Mouse (Mus musculus): ENCODE data around the gene Polr3b.

Polr3b gene

DNA sequence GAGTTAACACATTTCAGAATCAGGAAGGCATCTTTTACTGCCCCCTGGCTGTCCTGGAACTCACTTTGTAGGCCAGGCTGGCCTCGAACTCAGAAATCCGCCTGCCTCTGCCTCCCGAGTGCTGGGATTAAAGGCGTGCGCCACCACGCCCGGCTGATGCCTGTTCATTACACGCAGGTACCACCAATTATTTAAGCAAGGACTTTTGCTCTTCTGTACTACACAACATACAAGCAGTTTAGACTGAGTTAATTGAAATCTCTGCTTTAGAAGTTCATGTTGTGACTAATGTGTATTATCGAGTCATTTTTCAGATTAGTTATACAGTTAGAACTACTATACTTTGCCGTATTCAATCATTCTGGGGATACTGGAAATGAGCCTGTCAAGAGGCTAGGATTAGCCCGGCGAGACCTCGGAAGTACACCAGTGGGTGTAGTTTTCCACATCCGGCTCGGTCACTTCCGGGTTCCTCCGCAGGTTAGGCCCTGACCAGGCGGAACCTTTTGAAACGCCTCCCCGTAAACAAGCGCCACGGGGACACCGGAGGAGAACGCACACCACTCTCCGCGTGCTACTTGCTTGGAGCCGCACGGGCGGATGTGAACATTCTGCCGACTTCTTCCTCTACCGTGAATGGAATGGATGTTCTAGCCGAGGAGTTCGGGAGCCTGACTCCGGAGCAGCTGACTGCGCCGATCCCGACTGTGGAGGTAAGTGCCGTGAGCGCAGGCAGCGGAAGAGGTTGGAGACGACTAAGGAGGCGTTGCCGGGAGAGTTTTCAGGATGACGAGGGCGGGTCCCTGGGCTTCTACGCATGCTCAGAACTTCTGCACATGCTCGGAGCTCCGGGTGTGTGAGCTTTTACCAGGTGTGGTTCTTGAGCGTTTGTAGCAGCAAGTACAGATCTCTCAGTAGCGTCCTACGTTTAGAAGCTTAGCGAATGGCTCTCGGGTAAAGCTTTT, at the start of gene Polr3b:
Polr3b (plus strand) TSS at position 467 of the 965 bp plus-strand sequence.
- peak; percentile 93 to 95 for DNase-seq (ENCODE audit: low spot score in 2 of 2)

DNA sequence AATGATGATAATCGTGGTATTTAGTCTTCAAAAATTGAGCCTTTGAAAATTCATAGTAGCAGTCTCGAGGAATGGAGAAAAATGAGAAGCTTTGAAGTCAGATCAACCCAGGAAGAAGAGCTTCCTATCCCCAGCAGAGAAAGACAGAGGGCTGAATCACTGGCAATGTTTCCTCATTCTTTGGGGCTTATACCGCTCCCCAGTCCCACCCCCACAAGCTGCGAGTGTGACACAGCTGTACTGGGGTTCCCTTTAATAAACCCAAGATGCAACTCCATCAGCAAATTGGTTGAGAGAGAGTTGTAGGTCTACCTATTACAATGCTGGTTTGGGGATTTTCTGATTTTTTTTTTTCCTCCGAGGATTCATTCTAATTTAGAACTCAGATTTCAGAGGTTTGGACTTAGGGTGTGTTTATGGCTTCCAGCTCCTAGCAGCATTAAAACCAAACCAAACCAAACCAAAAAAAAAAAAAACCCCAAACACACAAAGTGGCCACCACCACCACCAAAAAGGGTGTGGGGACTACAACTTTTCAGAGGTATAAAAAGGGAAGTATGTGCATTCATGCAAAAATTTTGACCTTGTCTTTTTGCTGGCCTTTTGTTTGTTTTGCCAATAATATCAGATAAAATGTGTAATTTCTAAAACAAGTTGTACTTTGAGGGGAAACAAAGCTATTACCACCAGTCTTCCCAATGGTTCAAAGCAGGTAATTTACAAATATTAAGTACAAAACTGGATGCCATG, 48.2 kb upstream of the Polr3b start:
- no peak for DNase-seq (ENCODE audit: low spot score in 2 of 2)

- no peak for DNase-seq (ENCODE audit: low spot score in 2 of 2)
Observed at GRCm38 (mm10) chr10:84576029-84576394, 46.1 kb upstream of the Polr3b start.

GRCm38 (mm10) chr10:84576395-84577070, 45.6 kb upstream of the Polr3b start, which contains the start of gene Tcp11l2:
Gene Tcp11l2, plus strand, starts transcription at chr10:84576626.
- DNase-seq (ENCODE audit: low spot score in 2 of 2), result peak; percentile 95

DNA sequence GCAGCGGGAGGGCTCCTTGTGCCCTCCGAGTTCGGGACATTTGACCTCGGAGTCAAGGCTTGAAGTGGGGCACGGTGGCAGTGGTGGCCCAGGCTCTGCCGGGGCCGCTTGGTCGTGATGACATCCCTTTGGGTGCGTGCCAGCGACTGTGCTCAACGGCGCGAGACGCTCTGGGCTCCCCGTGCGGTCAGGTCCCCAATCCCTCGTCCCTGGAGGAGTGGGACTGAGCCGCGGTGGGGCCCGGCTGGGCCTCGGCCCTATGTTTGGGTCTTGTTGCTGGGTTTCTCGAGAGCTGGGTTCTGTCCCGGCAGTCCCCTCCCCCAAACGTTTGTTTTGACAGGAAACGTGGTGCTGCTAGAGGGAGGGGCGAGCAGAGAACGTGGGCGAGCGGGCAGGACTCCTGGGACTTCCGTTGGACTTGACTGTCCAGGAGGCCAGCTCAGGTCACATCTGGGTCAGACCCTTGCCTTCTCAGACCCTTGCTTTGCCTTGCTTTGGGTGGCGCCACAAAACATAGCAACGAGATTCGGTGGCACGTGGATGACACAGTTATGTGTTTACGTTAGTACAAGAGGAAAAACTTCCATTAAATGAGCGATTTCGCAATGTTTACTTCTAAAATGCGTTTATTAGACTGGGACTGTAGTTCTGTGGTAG, 44.9 kb upstream of the Polr3b start:
- peak; percentile 64 to 81 for DNase-seq (ENCODE audit: low spot score in 2 of 2)

DNA sequence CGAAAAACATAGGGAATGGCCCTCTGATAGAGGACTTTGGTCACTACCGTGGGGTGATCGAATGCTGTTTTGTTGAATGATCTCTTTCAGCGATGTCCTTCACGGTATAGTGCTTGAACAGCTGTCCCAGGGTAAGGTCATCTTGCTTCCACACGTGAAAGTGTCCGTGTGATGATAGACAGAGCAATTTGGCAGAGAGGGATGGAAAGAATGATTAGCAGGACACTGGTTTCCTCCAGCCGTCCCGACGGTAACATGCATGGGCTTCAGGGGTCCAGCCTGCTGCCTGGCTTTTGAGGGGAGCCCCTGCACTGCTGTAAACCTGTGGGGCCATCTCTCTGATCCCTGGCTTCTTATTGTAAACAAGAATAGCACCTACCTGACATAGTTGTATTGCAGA, 43.4 kb upstream of the Polr3b start:
- no peak for DNase-seq (ENCODE audit: low spot score in 2 of 2)

- DNase-seq (ENCODE audit: low spot score in 2 of 2), result no peak
Observed at GRCm38 (mm10) chr10:84579527-84579926, 42.6 kb upstream of the Polr3b start.

DNA sequence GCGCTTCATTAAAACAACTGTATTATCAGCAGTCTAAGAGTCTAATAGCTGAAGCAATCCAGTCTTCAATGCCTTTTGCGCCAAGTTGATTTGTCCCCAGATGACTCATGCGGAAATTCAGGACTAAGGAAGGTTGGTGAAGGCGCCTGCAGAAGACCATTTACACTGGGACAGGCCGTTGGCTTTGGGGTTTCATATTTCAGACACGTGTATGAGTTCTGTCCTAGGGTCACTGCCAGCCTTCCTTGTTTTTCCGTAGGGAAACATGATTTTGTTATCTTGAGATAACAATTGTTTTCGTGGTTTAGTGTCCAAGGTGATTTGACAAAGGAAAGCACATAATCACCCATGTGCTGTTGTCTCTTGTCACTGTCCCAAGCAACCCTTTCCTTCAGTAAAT, 40.9 kb upstream of the Polr3b start:
- peak in 1 of 2 experiments; percentile 13 for DNase-seq (ENCODE audit: low spot score in 2 of 2)

DNA sequence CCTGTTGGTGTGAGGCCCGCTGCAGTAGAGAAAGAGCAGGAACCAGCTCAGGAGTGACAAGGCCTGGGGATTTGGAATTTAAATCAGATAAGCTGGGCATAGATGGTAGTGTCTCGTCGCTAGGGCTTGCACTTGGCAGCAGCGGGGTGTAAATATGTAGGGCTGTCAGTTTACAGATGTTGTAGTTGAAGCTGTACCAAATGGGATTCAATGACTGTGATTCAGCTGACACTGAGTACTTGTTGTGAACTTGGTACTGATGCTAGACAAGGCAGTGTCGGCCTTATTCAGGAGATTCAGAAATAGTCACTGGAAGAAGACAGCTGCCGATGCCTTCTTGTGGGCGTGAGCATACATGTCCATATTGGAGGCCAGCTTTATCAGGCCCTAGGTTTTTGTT, 39.9 kb upstream of the Polr3b start:
- DNase-seq (ENCODE audit: low spot score in 2 of 2), result no peak

DNA sequence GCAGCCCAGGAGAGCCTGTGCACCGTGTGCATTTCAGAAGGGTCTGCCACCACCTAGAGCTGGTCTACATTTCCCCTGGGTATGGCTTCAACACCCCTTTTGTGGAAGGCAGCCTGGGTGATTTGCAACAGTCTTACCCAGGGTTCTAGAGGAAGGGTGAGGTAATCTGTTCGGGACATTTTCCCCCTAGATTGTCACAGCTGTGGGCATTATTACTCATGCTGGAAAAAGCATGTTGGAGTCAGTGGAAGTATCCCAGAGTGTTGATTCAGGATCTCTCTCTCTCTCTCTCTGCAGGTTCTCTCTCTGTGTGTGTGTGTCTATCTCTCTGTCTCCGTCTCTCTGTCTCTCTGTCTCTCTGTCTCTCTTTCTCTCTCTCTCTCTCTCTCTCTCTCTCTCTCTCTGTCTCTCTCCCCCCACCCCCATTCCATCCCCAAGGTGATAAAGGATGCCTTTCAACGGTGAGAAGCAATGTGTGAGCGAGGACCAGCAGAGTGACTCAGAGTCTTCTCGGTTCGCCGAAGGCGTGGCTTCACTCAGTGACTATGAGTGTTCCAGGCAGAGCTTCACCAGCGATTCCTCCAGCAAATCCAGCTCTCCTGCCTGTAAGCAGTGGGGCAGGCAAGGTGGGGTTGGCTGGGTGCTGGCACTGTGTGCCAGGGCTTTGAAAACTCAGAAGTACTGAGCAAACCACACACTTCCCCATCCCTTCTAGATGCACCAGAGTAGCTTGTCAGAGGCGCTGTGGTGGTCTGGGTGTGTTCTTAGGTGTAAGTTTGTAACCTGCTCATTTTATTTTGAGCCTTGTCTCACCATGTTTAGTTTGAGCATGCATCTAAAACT, 37.4 kb upstream of the Polr3b start:
- DNase-seq (ENCODE audit: low spot score in 2 of 2), result no peak

- DNase-seq (ENCODE audit: low spot score in 2 of 2), result no peak
Observed at GRCm38 (mm10) chr10:84585294-84585650, 36.8 kb upstream of the Polr3b start.

GRCm38 (mm10) chr10:84590956-84591355, 31.1 kb upstream of the Polr3b start:
- DNase-seq (ENCODE audit: low spot score in 2 of 2), result no peak

DNA sequence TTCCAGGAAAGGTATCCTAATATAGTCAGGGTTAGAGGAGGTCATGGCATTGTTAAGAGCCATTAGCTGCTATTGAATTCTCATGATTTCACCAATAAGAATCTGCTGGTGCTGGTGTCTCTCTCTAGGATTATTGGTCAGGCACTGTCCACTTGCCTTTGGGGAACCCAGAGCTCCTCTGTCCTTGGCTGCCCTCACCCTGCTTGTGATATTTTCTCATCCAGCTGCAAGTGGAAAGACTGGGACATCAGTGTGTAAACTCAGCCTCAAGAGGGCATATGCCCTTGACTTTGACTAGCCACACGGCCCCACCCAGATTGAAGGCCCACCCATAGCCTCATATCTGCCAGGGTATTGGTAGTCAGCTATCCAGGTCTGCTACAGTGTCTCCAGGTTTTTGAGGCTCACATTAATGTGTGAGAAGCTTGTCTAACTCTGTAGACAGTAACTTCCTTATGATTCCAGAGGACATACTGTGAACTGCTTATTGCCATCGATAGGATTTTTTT, 30.4 kb upstream of the Polr3b start:
- no peak for DNase-seq (ENCODE audit: low spot score in 2 of 2)

DNA sequence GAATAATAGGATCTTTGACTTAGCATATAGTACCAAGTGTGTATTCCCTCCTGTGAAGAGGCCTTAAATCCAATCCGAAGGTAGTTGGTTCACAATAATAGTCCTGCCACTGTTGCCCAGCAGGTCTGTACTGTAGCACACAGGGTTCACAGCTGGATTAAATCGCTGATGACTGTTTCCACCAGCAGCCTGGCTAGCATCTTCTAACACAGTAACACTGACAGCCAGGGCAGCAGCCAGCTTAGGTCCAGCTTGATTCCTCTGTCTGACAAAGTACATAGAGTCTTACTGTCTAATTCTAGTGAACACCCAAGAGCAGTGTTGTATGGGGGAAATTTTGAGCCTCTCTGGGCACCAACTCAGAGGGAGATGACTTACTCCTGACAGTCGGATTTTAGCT, 29.3 kb upstream of the Polr3b start:
- no peak for DNase-seq (ENCODE audit: low spot score in 2 of 2)

- no peak for DNase-seq (ENCODE audit: low spot score in 2 of 2)
Observed at GRCm38 (mm10) chr10:84597127-84597785, 24.8 kb upstream of the Polr3b start.

DNA sequence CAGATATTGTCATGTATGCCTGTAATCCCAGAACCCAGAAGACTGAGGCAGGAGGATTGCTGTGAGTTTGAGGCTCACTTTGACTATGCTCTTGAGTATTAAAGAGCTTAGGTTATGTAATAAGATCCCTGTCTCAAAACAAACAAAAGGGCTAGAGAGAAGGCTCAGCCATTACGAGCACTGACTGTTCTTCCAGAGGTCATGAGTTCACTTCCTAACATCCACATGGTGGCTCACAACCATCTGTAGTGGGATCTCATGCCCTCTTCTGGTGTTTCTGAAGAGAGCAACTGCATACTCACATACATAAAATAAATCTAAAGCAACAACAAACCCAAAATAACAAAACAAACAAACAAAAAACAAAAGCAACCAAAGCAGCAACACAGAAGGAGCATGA, 23.9 kb upstream of the Polr3b start:
- no peak for DNase-seq (ENCODE audit: low spot score in 2 of 2)

DNA sequence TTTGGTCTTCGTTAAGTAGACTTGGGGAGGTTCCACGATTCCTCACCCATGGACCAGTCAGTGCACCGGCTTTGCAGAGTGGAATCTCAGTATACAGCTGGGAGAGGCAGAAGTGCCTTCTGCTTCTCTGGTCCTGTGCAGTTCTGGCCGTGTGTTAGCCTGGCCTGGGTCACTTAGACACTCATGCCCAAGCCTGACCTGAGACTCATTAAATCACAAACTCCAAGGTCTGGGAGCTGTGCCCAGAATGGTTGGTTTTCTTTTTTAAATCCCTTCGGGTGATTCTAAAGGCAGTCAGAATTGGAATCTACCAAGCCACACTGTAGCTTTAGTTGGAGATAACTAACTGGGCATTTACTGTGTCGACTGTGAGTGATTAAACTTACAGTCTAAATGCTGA, 22.0 kb upstream of the Polr3b start:
- no peak for DNase-seq (ENCODE audit: low spot score in 2 of 2)

- no peak for DNase-seq (ENCODE audit: low spot score in 2 of 2)
Observed at GRCm38 (mm10) chr10:84604335-84604734, 17.8 kb upstream of the Polr3b start.

DNA sequence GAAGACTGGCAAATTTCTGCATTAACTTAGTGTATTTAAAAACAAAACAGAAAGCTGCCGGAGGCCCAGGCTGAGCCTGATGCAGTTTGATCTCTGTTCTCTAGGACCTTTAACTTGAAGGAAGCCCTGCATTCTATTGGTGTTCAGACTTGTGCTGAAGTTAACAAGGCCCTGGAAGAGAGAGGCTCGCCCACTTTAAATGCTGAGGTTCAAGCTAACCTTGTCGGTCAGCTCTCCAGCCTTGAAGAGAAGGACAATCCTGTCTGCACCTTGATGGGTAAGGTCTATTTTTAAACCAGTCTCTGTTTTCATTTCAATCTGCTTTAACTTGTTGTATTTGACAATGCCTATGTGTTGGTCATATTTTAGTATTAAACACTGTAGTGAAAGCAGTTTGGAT, 13.7 kb upstream of the Polr3b start:
- no peak for DNase-seq (ENCODE audit: low spot score in 2 of 2)

GRCm38 (mm10) chr10:84610324-84610723, 11.8 kb upstream of the Polr3b start:
- DNase-seq (ENCODE audit: low spot score in 2 of 2), result no peak
